Mouse (Mus musculus): ENCODE results near the gene Gpr165. TPM values are rescaled to one million over a fixed set of nuclear protein-coding genes. Genes with fewer than 3 reads are reported as not detected.
A peak's percentile ranks its signal among the peaks of the same experiment; 100 is the strongest.

Gene Gpr165
- 2.3 and 3.7 TPM in 2 replicates for polyA plus RNA-seq (2015; fragmentation: Nextera tagmentation; extraction: Ambion mirVana)

DNA sequence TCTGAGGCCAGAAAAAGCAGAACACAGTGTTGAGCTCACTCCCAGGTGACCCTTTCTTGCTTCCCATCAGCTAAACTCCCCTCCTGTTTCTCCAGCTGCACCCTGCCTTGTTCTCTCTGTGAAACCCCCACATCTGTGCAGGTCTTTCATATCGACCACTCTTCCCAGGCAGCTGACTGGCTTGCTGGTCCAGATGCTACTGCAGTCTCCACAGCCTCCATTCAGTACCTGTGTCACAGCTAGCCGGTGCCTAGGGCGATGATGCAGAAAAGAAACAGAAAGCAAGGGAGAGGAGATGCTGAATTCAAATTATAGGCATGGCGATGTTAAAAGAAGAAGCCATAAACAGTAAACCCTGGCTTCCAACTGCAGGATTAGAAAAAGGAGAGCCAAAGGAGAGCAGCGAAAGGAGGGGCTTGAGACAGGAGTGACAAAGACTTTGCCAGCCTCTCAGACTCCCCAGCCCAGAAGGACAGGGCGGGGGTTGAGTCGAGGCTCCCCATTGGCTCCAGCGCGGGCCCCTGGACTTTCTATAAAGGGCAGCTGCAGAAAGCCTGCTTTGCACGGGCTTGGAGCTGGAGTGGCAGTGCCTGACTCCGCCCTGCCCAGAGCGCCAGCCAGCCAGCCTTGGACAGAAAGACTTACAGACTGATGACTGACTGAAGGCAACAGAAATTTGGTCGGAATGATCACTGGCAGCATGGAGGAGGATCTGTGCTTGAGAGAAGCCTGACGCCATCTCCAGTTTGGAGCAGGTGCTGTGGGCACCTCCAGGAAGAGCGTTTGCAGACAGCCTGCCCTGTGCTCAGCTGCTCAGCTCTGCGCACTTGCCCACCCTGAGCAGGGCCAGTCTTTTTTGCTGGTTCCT is at the start of gene Gpr165:
Gene Gpr165, plus strand, starts transcription at position 535 of the 868 bp plus-strand sequence.
- peak; percentile 99 for ATAC-seq
- no peak within 1 kb of the TSS for H3K27ac ChIP-seq

DNA sequence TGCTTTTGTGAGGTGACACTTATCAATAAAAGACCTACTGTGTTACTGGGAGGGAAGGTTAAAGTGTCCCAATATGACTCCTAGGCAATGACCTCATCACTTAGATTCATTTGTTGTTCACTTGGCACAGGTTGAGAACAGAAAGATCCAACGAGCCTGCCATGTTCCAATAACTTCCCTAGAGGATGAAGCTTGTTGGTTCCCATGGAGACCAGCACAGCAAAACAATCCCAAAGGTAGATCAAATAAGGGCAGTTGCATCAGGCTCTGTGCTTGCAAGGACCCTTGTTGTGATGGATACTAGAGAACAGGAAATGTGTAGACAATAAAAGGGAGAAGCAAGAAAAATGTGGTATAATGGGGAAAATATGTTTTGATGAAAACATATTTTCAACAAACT is 38.4 kb upstream of the Gpr165 start:
- Histone ChIP-seq H3K4me1 (no peaks in the 10 kb centered on the region), H3K27me3 (no peaks in the 10 kb centered on the region), H3K9ac (no peak overlapping the region), H3K36me3 (ENCODE audit: poor library complexity, severe bottlenecking) (no peaks in the 10 kb centered on the region), H3K4me2 (no peak overlapping the region), H3K9me3 (replicated peaks) (no peaks in the 10 kb centered on the region), H3K4me3 (no peak overlapping the region), H3K27ac (no peak overlapping the region)
- ATAC-seq: no peak
- 57% methylated on average over 1 of the region's 1 CpGs for WGBS

More for the DNA sequence above, at the start of gene Gpr165:
- Histone ChIP-seq H3K9me3 (replicated peaks) (no peaks in the 10 kb centered on the region), H3K27me3 (no peaks in the 10 kb centered on the region), H3K4me2 (peak within 1 kb of the TSS; percentile 60), H3K36me3 (ENCODE audit: poor library complexity, severe bottlenecking) (no peaks in the 10 kb centered on the region), H3K4me1 (no peaks in the 10 kb centered on the region), H3K9ac (peak within 1 kb of the TSS; percentile 51), H3K4me3 (peak within 1 kb of the TSS; percentile 38)
- WGBS: 17% methylated on average over 16 of the region's 16 CpGs
